Mouse (Mus musculus): ENCODE results near the gene Plekhg6.

Plekhg6 gene

GRCm38 (mm10) chr6:125322794-125323193 lies 57.8 kb downstream of the Plekhg6 start:
- no peak for DNase-seq

- peak; percentile 59 for DNase-seq
Measured at GRCm38 (mm10) chr6:125321114-125321855, 59.3 kb downstream of the Plekhg6 start.

GRCm38 (mm10) chr6:125320323-125320722 lies 60.3 kb downstream of the Plekhg6 start, which contains the start of gene Scnn1a:
Scnn1a (plus strand) TSS chr6:125320659.
- no peak for DNase-seq

GRCm38 (mm10) chr6:125319919-125320296 lies 60.7 kb downstream of the Plekhg6 start:
- no peak for DNase-seq

- DNase-seq = no peak
Measured at GRCm38 (mm10) chr6:125318981-125319918, 61.3 kb downstream of the Plekhg6 start.

- no peak for DNase-seq
Measured at GRCm38 (mm10) chr6:125317077-125317476, 63.5 kb downstream of the Plekhg6 start.

GRCm38 (mm10) chr6:125314746-125315145 lies 65.8 kb downstream of the Plekhg6 start:
- no peak for DNase-seq

GRCm38 (mm10) chr6:125314231-125314563 lies 66.4 kb downstream of the Plekhg6 start:
- DNase-seq = no peak

- peak; percentile 97 for DNase-seq
Measured at GRCm38 (mm10) chr6:125313546-125314230, 66.9 kb downstream of the Plekhg6 start, which contains the start of gene Ltbr. Ltbr (minus strand) TSS chr6:125313885.

Data from kidney, postnatal 10 days (tissue).